Mouse (Mus musculus) spleen, postnatal 14 days (tissue): ENCODE measurements around the gene Polg2.
"Not testable (repeated sequence)": the region's sequence is repeated elsewhere in the genome, so short reads cannot be mapped to it uniquely, and the experiment has no call there.

Source experiments
- DNase-seq, 2 experiments: peaks; one replicate each; pipeline ENCODE4 v3.0.0; 2021 to 2022; ENCODE audit warnings: low spot score in 2 of 2

Polg2 gene

DNA sequence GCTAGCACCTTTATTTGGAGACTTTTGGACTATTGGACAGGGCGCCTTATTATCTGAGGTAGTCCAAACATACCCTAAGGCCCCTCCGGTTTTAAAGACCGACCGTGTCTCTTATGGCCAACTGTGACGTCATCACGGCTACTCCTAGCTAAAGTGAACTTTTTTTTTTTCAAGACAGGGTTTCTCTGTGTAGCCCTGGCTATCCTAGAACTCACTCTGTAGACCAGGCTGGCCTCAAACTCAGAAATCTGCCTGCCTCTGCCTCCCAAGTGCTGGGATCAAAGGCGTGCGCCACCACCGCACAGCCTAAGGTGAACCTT is 54.5 kb downstream of the Polg2 start:
- DNase-seq, result not testable (repeated sequence)

DNA sequence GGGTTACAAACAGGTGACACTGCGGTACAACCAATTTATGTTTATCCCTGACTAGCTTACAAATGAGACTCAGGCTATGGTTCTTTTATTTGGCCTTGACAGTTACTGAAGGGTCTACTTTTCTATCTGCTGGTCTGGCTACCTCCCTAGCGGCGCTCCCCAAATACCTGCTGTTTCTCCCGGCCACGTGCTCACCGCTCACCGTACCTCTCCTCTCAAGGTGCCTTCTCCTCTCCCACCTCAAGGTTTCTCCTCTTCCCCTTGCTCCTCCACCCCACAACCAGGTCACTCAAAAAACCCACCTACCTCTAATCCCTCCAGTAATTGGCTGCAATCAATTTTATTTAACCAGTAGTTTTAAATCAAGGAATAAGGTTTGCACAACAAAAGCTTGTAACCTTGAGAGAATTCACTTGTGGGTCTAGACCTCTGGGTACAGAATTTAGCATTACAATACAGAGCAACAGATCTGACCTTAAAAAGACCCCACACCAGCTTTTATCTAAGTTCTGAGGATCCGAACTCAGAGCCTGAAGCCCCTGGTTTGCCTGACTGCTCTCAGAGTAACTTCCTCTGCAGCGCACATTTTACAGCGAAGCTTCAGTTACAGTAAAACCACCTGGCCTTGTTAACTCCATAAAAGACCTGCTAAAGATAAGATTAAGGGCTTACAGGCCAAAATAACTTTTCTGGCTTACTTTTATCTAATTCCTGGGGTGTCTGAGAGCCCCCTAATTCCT is 55.0 kb downstream of the Polg2 start:
- no peak for DNase-seq

DNA sequence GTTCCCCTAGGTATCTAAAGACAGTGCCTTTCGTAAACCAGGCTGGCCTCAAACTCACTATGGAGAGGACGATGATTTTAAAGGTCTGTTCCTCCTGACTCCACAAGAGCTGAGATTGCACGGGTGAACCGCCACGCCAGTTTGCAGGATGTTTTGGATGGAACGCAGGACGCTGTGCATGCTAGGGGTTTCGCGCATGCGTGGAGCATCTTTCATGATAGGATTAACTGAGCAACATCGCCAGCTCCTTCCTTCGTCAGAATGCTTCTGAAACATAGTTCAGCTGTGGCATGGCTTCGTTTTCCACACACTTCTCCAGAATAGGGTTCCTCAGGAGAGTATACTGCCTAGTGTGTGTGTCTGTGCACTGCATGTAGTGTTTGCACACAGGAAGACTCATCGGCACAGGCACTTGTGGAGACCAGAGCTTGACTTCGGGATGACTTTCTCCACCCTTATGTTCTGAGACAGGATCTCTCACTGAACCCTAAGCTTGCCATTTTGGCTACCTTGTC is 55.7 kb downstream of the Polg2 start:
- no peak for DNase-seq

DNA sequence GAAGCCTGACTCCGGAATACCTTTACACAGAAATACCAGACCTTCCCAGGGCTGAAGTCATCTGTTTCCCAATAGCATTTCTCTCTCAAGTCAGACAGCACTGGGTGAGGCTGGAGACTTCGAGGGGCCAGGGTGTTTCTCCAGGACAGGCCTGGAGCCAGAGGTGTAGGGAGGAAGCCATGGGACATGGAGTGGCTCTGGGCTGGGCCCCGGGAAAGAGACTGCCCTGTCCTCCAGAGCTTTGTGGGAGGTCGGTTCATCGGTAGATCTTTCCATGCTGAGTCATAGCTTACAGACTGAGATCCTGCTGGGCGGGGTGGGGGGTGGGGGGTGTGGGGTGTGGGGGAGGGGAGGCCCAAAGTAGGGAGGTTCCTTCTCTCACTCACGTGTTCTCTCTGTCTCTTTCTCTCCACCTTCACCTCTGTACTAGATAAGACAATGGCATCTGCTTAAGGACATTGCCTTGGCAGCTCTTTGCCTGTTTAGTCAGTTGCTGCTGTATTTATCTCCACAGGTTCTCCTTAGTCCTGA is 56.4 kb downstream of the Polg2 start:
- DNase-seq, result no peak

DNA sequence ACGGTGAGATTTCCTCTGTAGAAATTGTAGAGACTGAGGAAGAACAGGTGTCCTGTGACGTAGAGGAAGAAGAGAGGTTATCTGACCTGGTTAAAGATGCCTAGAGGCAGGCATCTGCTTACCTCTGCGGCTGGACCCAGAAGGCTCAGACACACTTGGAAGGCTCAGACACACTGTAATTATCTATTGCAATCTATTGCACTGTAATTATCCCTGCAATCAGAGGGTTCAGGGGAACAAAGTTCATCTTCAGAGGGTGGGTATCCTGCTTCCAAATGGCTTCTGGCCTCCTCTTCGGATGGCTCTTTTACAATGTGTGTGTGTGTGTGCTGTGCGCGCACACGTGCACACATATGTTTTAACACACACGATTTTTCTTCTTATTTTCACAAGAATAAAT is 59.0 kb downstream of the Polg2 start:
- DNase-seq, result no peak
